Mouse (Mus musculus) liver, embryonic 16.5 days (tissue): ENCODE results near the gene Zranb1. TPM values are rescaled to one million over a fixed set of nuclear protein-coding genes. Genes with fewer than 3 reads are reported as not detected.

ENCODE experiments used
- ATAC-seq: fragments of 200-750 bp; cut with Nextera tagmentation; 2 replicates; pipeline ENCODE4 v1.8.0; 2017; ENCODE audit warnings: low read depth, mild to moderate bottlenecking, moderate number of reproducible peaks, moderate library complexity
- H3K27ac ChIP-seq: fragments of 300-500 bp; sonication (generic); 2 replicates; pipeline ENCODE4 v1.5.1; 2014; ENCODE audit warnings: mild to moderate bottlenecking, low read length
- H3K27me3 ChIP-seq: fragments of 300-500 bp; sonication (generic); 2 replicates; pipeline ENCODE4 v1.6.1; 2014; ENCODE audit warnings: low read depth, low read length, mixed read lengths; ENCODE audit not compliant: control insufficient read depth, insufficient read depth
- H3K36me3 ChIP-seq: fragments of 300-500 bp; sonication (generic); 2 replicates; pipeline ENCODE4 v1.6.1; 2014; ENCODE audit warnings: mild to moderate bottlenecking; ENCODE audit not compliant: control insufficient read depth, insufficient read depth
- H3K4me1 ChIP-seq: fragments of 300-500 bp; sonication (generic); 2 replicates; pipeline ENCODE4 v1.6.1; 2014; ENCODE audit warnings: low read depth, low read length, mixed read lengths; ENCODE audit not compliant: control insufficient read depth
- H3K4me2 ChIP-seq: fragments of 300-500 bp; sonication (generic); 2 replicates; pipeline ENCODE4 v1.6.1; 2014; ENCODE audit warnings: low read depth, low read length, mixed read lengths
- H3K4me3 ChIP-seq: fragments of 300-500 bp; sonication (generic); 2 replicates; pipeline ENCODE4 v1.5.1; 2014; ENCODE audit warnings: low read depth, mild to moderate bottlenecking, low read length
- H3K9ac ChIP-seq: fragments of 300-500 bp; sonication (generic); 2 replicates; pipeline ENCODE4 v1.6.1; 2014; ENCODE audit warnings: low read depth, low read length
- H3K9me3 ChIP-seq: fragments of 300-500 bp; sonication (generic); replicated peaks from 2 replicates; pipeline ENCODE4 v1.6.1; 2016; ENCODE audit warnings: low read length; ENCODE audit not compliant: control insufficient read depth
- WGBS: fragments of 180-500 bp; shearing (Covaris S2); extraction: QIAGEN DNeasy Blood & Tissue Kit; methylation state at CpG from one replicate; pipeline ENCODE4 v1.1.7; 2014; ENCODE audit not compliant: insufficient replicate concordance; 5-methylcytosine and 5-hydroxymethylcytosine counted together
- polyA plus RNA-seq: library from polyadenylated mRNA; unstranded; fragments of >200 nt; fragmentation: Nextera tagmentation; extraction: Ambion mirVana; gene quantifications from 2 replicates; pipeline ENCODE4 v1.2.1, GENCODE M21; 2015

Gene Zranb1
- polyA plus RNA-seq, 1 experiment from 2014 or later: 5.6 TPM

- 57% methylated on average over 3 of the region's 3 CpGs for WGBS
Observed at GRCm38 (mm10) chr7:132982639-132983038, 51.7 kb downstream of the Zranb1 start.

GRCm38 (mm10) chr7:132989839-132990238 lies 58.9 kb downstream of the Zranb1 start:
- H3K27me3 ChIP-seq: no peaks in the 10 kb centered on the region
- ATAC-seq: no peak
- no peak overlapping the region for H3K27ac ChIP-seq
- H3K9me3 ChIP-seq: no peaks in the 10 kb centered on the region
- H3K4me3 ChIP-seq: no peak overlapping the region
- no peaks in the 10 kb centered on the region for H3K36me3 ChIP-seq
- 69% methylated on average over 5 of the region's 5 CpGs for WGBS
- H3K4me2 ChIP-seq: no peak overlapping the region
- H3K4me1 ChIP-seq: no peaks in the 10 kb centered on the region
- H3K9ac ChIP-seq: no peak overlapping the region

More at GRCm38 (mm10) chr7:132982639-132983038, 51.7 kb downstream of the Zranb1 start:
- Histone ChIP-seq H3K4me1 (no peaks in the 10 kb centered on the region), H3K27me3 (no peaks in the 10 kb centered on the region), H3K4me2 (no peak overlapping the region), H3K4me3 (no peak overlapping the region), H3K27ac (no peak overlapping the region), H3K9me3 (no peaks in the 10 kb centered on the region), H3K36me3 (peaks cover 25% of the 10 kb centered on the region), H3K9ac (no peak overlapping the region)
- ATAC-seq: no peak

- Histone ChIP-seq H3K4me1 (no peaks in the 10 kb centered on the region), H3K4me2 (no peak overlapping the region), H3K9me3 (no peaks in the 10 kb centered on the region), H3K27me3 (no peaks in the 10 kb centered on the region), H3K4me3 (no peak overlapping the region), H3K9ac (no peak overlapping the region), H3K27ac (no peak overlapping the region), H3K36me3 (no peaks in the 10 kb centered on the region)
- WGBS: 83% methylated on average over 14 of the region's 14 CpGs
- ATAC-seq: no peak
Observed at GRCm38 (mm10) chr7:132991240-132991900, 60.4 kb downstream of the Zranb1 start.

- no peaks in the 10 kb centered on the region for H3K4me1 ChIP-seq
- H3K4me2 ChIP-seq: no peak overlapping the region
- H3K4me3 ChIP-seq: no peak overlapping the region
- no peaks in the 10 kb centered on the region for H3K27me3 ChIP-seq
- H3K9ac ChIP-seq: no peak overlapping the region
- H3K27ac ChIP-seq: no peak overlapping the region
- H3K36me3 ChIP-seq: no peaks in the 10 kb centered on the region
- no peaks in the 10 kb centered on the region for H3K9me3 ChIP-seq
- 71% methylated on average over 9 of the region's 9 CpGs for WGBS
- ATAC-seq: no peak
Observed at GRCm38 (mm10) chr7:132992967-132993615, 62.1 kb downstream of the Zranb1 start.

GRCm38 (mm10) chr7:132994120-132994519 lies 63.2 kb downstream of the Zranb1 start:
- no peak for ATAC-seq
- Histone ChIP-seq H3K9ac (no peak overlapping the region), H3K36me3 (no peaks in the 10 kb centered on the region), H3K27me3 (no peaks in the 10 kb centered on the region), H3K4me2 (no peak overlapping the region), H3K27ac (no peak overlapping the region), H3K9me3 (no peaks in the 10 kb centered on the region), H3K4me3 (no peak overlapping the region), H3K4me1 (no peaks in the 10 kb centered on the region)
- 79% methylated on average over 8 of the region's 8 CpGs for WGBS

GRCm38 (mm10) chr7:132994628-132995191 lies 63.8 kb downstream of the Zranb1 start:
- H3K36me3 ChIP-seq: no peaks in the 10 kb centered on the region
- no peaks in the 10 kb centered on the region for H3K27me3 ChIP-seq
- no peak overlapping the region for H3K4me3 ChIP-seq
- H3K4me1 ChIP-seq: no peaks in the 10 kb centered on the region
- no peak for ATAC-seq
- no peak overlapping the region for H3K27ac ChIP-seq
- H3K9ac ChIP-seq: no peak overlapping the region
- WGBS: 77% methylated on average over 6 of the region's 6 CpGs
- H3K9me3 ChIP-seq: no peaks in the 10 kb centered on the region
- no peak overlapping the region for H3K4me2 ChIP-seq

GRCm38 (mm10) chr7:132996391-132996790 lies 65.4 kb downstream of the Zranb1 start:
- Histone ChIP-seq H3K4me1 (no peaks in the 10 kb centered on the region), H3K9ac (no peak overlapping the region), H3K27ac (no peak overlapping the region), H3K4me3 (no peak overlapping the region), H3K27me3 (no peaks in the 10 kb centered on the region), H3K4me2 (no peak overlapping the region), H3K36me3 (no peaks in the 10 kb centered on the region), H3K9me3 (no peaks in the 10 kb centered on the region)
- WGBS: 69% methylated on average over 5 of the region's 5 CpGs
- ATAC-seq: peak; percentile 33; the same call in 1 of the 2 replicates

- H3K36me3 ChIP-seq: no peaks in the 10 kb centered on the region
- no peak overlapping the region for H3K9ac ChIP-seq
- no peak overlapping the region for H3K4me2 ChIP-seq
- WGBS: 77% methylated on average over 12 of the region's 12 CpGs
- H3K9me3 ChIP-seq: no peaks in the 10 kb centered on the region
- H3K27ac ChIP-seq: no peak overlapping the region
- no peaks in the 10 kb centered on the region for H3K27me3 ChIP-seq
- no peaks in the 10 kb centered on the region; the same call in 1 of the 2 replicates for H3K4me1 ChIP-seq
- no peak for ATAC-seq
- no peak overlapping the region for H3K4me3 ChIP-seq
Observed at GRCm38 (mm10) chr7:132998639-132999038, 67.7 kb downstream of the Zranb1 start.

GRCm38 (mm10) chr7:132999061-132999460 lies 68.1 kb downstream of the Zranb1 start:
- H3K4me3 ChIP-seq: no peak overlapping the region
- no peak overlapping the region for H3K27ac ChIP-seq
- no peaks in the 10 kb centered on the region for H3K27me3 ChIP-seq
- H3K4me1 ChIP-seq: no peaks in the 10 kb centered on the region; the same call in 1 of the 2 replicates
- 78% methylated on average over 11 of the region's 11 CpGs for WGBS
- H3K4me2 ChIP-seq: no peak overlapping the region
- no peak overlapping the region for H3K9ac ChIP-seq
- ATAC-seq: no peak
- H3K9me3 ChIP-seq: no peaks in the 10 kb centered on the region
- no peaks in the 10 kb centered on the region for H3K36me3 ChIP-seq
